Mouse (Mus musculus): ENCODE measurements around the gene Pid1.

The Pid1 gene

DNA sequence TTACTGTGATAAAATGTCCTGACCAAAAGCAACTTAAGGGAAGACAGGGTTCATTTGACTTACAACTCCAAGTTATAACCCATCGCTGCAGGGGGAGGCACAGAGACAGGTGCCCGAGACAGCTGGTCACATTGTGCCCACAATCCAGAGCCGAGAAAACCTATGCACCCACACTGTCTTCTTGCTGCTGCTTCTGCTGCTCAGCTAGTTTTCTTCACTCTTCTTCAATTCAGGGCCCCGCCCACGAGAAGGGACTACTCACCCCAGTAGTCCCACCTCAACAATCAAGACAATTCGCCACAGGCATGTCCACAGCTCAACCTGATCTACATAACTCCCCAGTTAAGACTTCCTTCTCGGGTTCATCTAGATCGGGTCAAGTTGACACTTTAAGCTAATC lies at the start of gene Pid1:
TSS of gene Pid1 (minus strand) at position 214 of the 400 bp plus-strand sequence.
- no peak for DNase-seq (ENCODE audit: low spot score)

DNA sequence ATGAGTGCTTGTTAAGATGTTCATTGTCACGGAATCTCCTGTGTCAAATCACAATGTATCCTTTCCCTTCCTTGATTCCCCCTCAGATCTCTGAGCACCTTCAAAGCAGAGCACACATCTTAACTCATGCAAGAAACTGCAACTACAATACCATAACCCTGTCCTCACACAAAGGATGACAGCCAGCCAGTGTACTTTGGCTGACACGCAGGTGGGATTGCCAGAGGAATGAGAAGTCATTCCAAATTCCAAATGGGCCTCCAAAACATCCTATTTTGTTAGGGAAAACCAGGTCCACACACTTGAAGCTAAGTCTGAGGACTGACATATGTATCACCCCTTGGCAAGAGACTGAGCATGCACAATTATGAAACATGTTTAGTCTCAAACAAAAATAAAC lies 45.5 kb upstream of the Pid1 start:
- no peak for DNase-seq (ENCODE audit: low spot score)

DNA sequence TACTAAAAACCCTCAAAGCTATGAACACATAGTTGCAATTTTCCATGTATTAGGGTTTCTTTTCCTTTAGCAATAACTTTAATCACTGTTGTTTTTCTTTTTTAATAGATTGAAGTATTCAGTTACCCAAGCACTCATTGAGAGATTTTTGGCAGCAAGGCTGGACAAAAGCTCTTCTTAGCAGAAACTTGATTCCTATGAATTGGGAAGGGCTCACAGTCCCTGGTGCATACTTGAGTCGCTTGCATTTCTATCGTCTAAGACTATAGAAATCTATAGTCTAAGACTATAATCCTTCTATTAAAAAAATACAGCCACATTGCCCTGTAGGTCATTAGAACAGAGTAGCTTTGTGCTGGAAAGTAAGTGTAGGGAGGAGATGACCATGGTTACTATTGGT lies 44.9 kb upstream of the Pid1 start:
- DNase-seq (ENCODE audit: low spot score) = no peak

DNA sequence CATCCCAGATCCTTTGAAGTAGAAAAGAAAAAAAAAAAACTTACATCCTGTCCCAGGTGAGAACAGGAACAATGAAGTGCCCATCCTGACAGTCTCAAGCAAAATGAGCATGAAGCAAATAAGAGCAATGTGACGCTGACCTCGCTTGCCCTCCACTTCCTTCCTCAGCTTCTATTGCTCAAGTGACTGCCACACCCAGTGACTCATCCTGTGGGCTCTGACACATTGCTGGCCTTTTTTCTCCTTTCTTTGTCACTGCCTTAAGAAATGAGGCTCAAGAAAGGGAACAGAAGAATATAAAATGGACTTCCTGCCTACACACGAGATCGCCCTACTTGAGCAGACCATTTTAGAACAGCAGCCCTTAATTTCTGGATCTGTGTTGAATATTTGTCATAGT lies 42.9 kb upstream of the Pid1 start:
- DNase-seq (ENCODE audit: low spot score) = no peak

DNA sequence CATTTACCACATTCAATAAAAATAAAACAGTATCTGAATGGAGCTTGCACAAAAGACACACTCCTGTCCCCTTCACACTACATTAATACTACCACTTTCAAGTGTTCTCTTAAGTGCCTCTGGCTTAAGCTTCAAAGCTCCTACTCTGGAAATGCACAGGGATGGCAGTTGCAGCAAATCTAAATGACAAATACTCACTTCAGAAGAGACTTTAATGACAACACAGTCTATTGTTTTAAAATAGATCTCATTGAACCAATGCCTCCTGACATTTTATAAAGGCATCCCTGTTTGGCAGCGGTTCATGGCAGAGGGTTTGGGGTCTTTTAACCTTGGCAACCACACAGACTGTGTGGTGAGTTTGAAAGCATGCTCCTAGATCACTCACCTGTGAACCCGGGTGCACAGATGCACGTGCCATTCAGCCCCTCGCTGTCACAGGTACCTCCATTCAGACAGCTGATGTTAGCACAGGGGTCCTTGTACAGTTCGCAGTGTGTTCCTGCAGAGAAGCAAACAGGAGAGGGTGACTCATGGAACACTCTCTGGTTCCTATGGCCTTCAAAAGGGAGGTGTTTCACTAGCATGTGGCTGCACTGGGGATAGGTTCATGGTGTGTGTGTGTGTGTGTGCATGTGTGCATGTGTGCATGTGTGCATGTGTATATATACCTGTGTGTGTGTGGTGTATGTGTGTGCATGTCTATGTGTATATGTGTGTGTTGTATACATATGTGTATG lies 41.7 kb upstream of the Pid1 start:
- DNase-seq (ENCODE audit: low spot score) = no peak

DNA sequence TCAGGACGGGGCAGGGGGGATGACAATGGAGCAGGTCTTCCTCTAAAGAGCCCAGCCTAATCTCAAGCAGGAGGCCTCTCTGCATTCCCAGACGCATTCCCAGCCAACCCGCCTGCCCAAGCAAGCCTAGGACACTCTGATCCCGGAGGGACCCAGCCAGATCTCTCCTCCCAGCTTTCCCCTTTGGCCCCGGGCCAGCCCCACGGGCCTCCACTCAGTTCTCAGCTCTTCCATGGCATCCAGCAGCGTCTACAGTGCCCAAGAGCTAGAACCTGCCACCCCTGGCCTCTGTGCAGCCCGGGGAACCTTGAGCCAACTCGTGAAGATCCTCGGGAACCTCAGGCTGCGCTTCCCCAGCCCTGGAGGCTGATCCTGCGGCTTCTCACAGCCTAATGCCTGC lies 40.9 kb upstream of the Pid1 start:
- DNase-seq (ENCODE audit: low spot score) = no peak

DNA sequence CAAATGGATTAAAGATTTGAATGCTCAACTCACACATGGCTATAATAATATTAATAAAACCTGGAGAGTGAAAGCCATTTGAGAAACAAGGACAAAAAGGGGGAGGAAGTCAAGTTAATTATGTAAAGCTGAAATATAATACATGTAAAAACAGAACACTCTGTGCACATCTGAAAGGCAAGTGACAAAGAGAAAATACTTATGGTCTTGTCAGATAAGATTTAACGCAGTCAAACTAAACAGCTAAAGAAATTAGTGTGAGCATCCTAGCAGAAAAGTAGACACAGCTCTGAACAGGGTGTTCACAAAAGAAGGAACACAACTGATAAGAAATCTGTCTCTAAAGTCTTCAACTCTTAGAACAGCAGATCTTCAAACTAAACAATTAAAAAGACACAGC lies 38.2 kb upstream of the Pid1 start:
- no peak for DNase-seq (ENCODE audit: low spot score)

DNA sequence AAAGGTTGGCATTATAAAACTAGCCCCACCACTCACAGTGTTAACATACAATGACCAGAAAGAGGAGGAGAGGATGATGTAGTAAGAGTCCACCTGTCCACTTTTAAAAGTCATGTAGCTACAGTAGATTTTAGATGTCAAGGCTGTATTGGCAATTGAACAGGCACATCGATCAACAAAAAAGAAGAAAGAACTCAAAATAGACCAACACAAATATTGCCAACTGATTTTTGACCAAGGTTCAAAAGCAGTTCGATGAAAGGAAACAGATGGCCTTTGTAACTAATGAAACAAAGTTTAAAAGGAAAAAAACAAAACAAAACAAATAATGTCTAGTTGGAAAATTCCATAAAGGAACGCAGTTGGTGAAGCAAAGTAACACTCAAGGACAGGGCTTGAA lies 35.7 kb upstream of the Pid1 start:
- DNase-seq (ENCODE audit: low spot score) = no peak

DNA sequence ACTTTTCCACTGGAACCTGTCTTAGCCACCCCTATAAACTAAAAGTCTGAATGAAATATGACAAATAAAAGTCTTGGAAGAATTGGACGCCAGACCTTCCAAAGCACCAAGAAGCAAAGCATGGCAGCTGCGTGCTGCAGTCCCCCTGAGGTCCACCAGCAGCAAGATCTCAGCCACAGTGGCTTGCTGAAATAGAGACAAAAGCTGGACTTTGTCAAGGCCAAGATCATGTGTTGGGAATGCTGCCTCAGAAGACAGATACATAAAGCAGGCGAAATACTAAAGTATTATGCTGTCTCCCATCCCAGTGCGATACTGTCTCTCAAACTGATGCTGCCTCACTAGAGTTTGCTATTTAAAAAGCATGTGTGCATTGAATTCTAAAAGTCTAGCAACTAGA lies 35.1 kb upstream of the Pid1 start:
- no peak for DNase-seq (ENCODE audit: low spot score)

DNA sequence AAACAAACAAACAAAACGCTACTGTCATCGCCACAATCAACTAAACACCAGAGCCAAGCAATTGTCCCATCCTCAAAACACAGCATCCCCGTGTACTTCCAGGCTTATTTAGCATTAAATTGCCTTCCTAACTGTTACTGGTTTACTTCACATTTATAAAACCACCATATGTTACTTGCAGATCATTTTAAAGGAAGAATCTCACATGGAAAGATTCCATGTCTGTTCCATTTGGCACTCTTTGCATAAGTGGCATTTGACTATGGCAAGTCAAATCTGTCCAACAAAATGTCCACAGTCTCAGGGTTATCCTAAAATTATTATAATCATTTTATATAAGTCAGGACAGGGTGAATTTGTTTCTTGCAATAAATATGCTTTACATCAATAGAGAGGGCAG lies 32.8 kb upstream of the Pid1 start:
- no peak for DNase-seq (ENCODE audit: low spot score)

DNA sequence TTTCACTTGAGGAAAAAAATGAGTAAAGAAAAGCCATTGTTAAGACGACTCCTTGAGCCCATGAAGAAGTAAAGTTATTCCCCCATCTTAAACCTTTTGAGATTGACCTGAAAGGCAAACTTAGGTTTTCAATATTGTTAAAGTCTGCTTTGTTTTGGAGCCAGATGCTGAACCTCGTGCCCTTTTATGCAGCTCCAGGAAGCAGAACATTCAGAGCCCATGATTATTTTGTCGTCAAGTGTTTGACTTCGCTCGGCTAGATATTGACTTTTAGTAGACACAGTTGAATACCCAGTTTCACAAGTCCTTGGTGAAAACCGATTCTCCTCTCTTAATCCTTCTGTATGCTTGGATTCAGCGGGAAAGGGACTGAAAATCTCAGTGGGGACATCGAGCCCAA lies 31.9 kb upstream of the Pid1 start:
- no peak for DNase-seq (ENCODE audit: low spot score)

DNA sequence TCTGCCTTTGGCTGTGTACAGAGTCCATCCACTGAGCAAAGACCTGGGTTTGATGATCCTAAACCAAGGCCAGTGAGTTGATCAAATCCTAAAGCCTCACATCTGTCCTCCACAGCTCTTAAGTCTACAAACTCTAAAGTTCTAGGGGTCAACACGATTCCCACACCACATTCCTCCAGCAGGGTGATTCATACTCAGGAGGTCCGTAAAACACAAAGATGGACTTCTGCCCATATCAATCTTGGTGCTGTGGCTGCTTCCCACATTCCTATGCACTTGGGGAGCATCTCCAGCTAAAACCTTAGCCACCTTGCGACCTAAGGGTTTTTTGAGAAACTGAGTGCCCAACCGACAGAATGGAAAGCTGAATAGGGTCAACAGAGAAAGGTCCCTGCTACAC lies 27.0 kb upstream of the Pid1 start:
- DNase-seq (ENCODE audit: low spot score) = no peak

DNA sequence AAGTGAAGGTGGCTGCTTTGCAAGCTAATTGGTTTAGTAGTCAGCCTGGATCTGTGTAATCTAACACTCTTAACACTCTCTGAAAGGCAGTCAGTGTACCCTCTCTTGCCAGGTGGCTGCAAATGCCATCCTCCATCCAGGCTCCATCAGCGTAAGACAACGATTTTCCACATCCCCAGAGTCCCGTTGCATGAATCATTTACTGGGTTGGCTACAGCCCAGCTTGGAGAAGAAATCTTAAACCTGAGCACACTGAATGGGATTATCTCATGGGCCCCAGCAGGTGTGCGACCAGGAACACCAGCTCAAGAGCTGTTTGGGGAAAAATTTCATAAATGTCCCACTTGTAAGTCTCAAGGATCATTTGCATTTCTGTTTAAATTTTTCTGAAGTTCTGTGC lies 23.6 kb upstream of the Pid1 start:
- DNase-seq (ENCODE audit: low spot score) = no peak

DNA sequence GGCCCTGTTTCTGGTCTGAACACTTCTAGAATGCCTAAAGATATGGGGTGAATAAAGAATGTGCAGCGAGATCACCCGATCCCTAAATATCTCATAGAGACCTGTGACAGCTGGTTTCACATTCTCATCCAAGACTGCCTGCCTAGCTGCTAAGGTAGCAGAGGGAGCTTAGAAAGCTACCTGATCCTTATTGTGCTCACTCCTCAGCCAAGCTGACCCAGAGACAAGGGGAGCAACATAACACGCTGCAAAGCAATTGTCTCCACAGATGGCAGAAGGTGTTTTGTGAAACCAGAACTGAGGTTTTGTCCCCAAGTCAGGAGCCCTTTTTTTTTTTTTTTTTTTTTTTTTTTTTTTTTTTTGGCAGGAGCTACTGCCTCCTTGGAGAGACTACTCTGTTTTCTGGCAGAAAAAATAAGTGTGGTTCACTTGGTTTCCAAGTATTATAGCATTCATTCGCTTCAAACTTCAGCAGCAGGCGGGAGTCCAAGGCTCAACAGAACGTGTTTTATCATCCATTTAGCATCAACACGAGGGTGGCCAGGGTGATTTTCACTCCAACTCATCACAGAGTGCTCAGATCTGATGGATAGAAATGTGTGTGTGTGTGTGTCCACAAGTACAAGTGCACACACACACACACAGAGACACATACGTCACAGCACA lies 22.6 kb upstream of the Pid1 start:
- no peak for DNase-seq (ENCODE audit: low spot score)

DNA sequence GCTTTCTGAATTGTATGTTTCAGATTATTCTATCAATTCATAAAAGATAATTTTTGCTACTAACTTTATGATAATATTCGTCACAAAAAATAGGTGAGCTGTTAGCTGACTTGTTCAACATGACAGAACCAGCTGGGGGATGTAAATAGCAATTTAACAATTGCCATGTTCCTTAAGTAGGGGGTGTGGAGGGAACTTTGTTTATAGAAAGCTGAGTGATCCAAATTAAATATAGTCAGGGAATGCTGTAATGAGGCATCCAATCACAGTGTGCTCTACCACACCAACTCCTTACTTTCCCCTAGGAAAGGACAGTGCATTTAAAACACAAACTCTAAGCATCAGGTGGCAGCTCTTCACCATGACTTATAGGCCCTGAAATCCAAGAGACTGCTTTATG lies 18.7 kb upstream of the Pid1 start:
- DNase-seq (ENCODE audit: low spot score) = no peak

DNA sequence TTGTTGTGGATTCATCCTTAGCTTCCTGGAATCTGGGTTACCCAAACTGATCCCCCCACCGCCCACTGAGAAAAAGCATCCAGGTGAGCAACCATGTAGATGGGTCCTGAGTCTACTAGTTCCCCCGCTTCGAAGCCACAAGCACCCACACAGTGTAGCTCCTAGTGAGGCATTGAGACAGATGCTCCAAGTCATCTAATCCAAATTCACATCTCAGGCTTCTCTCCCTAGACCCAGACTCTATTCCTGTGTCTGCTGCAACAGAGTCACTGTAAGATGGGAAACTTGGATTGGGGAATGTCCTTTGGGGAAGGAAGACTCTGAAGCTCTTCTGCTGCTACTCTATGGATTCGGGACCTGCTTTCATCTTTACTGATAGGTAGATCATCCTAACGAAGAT lies 18.1 kb upstream of the Pid1 start:
- no peak for DNase-seq (ENCODE audit: low spot score)

DNA sequence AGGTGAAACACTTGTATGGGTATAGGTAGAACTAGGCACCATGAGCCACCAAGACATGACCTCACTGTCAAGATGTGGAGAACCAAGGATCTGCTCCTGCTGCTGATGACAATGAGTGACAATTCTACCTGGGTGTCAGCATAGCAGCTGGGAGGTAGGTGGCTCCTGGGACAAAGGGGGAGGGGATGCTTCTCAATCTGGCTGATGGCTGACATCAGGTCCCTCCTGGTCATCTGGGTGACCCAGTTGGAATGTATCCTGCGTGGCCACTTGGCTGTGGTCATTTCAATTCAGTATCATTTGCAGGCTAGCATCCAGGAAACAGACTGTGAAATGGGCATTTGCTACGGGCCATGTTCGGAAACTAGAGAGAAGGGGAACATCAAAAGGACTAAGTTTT lies 16.9 kb upstream of the Pid1 start:
- no peak for DNase-seq (ENCODE audit: low spot score)

DNA sequence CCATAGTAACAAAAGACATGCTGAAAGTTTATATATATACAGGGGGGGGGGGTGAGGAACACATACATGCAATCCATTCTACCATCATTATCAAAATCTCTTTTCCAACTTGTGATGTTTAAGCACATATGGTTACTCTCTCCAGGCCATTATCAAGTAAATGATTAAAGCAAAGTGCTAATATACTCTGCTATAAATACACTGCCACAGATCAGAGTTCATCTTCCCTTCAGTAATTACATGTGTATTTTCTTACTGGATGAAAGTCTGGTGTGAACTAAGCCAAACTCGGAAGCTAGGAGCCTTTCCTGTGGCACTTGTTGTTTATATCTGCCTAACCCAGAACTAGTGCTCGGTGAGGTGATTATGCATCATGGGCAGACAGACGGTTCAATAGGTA lies 3.8 kb upstream of the Pid1 start:
- DNase-seq (ENCODE audit: low spot score) = no peak

DNA sequence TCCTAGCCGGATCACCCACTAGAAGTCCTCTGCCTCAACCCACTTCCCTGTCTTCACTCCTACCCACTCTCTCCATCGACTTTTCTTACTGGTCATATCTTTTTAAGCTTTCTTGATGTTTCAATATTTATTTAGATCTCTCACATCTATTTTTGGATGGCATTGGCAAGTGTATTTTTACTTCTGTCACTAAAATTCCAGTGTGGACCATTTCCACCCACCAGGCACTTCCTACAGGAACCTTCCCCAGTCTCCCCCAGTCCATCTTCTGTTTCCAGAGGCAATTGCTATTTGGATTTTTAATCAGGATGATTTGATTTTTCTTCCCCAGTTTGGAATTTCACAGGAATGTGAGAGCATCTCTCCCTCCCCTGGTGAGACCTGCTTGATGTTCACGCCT lies 2.6 kb upstream of the Pid1 start:
- DNase-seq (ENCODE audit: low spot score) = no peak

DNA sequence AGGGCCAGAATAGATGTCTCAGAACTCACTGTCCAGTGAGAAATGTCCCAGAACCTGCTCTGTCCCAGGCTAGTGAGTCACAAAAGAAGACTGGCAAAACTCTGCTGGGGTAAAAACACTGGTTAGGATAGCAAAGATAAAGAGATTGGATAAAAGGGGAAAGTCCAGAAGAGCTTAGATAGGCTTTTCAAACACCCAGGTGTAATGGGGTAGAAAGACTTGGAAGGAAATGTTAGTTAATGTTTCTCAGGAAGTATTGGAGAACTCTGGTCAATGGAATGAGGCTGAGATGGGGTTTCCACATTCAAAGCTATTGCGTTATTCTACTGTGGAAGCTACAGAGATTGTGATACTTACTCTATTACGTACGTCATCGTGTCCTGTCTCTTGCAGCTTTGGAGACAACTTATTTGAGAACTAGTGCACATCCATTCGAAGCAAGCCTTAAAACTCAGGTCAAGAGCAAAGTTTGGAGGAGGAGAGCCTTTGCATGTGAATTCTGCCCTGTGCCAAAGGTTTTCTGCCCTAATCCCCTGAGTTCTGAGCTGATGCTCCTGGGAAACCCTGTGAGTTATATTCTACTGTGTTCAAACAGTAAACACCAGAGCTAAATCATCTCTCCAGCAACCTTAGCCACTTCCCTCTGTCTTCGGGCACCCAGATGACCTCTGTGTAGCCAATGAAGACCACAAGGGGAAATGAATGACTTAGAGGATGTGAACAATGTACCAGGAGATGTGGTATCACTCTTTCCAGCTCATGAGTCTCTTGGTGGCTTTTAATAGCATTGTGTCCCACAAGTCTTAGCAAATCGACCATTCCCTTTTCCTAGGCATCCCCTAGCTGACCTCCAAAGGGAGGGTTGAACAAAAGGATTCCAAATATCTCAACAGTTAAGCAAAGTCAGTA lies 1.0 kb downstream of the Pid1 start:
- no peak for DNase-seq (ENCODE audit: low spot score)

DNA sequence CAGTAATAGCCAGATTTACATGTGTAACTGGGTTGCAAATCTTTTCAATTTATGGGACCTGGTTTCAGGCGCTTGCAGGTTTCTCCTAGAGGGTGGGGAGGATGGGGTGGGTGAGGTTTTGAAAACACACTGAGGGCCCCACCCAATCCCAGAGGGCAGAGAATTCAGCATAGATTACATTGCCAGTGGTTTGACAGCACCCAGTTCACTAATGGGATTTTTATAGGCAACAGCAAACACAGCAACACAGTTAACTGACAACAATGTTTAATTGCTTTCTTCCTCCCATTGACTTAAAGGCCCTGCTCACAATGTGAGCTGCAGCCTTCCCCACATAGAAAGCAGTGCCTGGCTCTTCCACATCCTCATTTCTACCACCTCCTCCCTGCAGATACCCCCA lies 1.8 kb downstream of the Pid1 start:
- no peak for DNase-seq (ENCODE audit: low spot score)

DNA sequence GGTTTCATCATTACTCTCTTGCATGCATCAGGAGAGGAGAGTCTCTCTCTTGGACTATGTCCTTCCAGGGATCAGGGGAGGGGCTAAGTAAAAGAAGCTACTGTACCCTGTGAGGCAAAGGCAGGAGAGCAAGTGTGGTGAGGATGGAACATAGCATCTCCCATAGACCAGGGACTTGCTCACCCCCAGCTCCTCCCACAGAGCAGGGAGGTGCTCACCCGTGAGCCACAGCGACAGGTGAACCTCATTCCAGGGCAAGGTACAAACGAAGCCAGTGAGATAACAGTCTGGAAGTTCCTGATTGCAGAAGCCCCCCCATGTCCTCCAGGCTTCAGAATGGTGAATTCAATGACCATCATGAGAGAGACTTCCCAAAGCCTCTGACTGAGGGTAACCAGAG lies 2.6 kb downstream of the Pid1 start:
- DNase-seq (ENCODE audit: low spot score) = no peak

All from spleen, adult 12 weeks (tissue).